Comparison of ENCODE assay signal across 17 mouse cellular contexts in the genomic region with DNA sequence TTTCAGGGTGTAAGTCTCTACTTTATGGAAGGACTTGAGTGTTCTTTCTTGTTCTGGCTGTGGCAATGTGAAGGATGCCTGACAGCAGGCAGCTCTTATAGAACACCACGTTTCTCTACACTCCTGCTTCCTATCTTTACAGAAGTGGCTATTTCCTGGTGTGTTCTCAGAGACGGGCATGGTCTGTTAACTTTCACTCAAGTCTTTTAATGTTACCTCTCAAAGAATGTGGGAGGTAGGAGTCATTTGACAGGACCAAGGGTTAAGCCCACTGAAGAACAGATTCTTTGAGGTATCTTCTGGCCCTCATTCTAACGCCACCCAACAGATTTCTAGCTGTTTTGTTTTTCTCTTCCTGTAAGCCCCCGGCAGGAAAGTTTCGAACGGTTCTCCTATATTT.
"Had no signal": no experiment of that assay in that cellular context is flagged by ENCODE, and none has a peak within 500 bp of the region (broad histone marks: within the 10 kb centered on the region; RNA-seq: fewer than 3 reads in every experiment).

No protein-coding gene starts in this region.

- H3K9ac ChIP-seq: liver, embryonic 15.5 days; liver, postnatal 0 days; lung, embryonic 15.5 days; midbrain, embryonic 13.5 days; midbrain, embryonic 15.5 days; neural tube, embryonic 12.5 days had no signal

- H3K36me3 ChIP-seq: liver, embryonic 15.5 days; lung, embryonic 15.5 days; midbrain, embryonic 13.5 days; midbrain, embryonic 15.5 days; neural tube, embryonic 12.5 days had no signal

- ATAC-seq: liver, postnatal 0 days; midbrain, embryonic 13.5 days; midbrain, embryonic 15.5 days had no signal

- H3K4me2 ChIP-seq: liver, embryonic 15.5 days; lung, embryonic 15.5 days; midbrain, embryonic 11.5 days; midbrain, embryonic 13.5 days; midbrain, embryonic 15.5 days; neural tube, embryonic 12.5 days had no signal

- H3K4me3 ChIP-seq: liver, embryonic 15.5 days; lung, embryonic 15.5 days; megakaryocyte, embryonic 14.5 days; midbrain, embryonic 13.5 days; midbrain, embryonic 15.5 days; neural tube, embryonic 12.5 days had no signal

- H3K27ac ChIP-seq: liver, embryonic 15.5 days; lung, embryonic 15.5 days; macrophage; midbrain, embryonic 13.5 days; midbrain, embryonic 15.5 days; neural tube, embryonic 12.5 days had no signal

- DNase-seq: liver, postnatal 0 days; lung, adult 2 months; lung, postnatal 14 days; right cerebral cortex, postnatal 14 days; right cerebral cortex, postnatal 4 days; spleen, adult 18-20 months; thymus, adult 18-20 months; thymus, postnatal 14 days; thymus, postnatal 36 days had no signal

- H3K27me3 ChIP-seq: liver, embryonic 15.5 days; lung, embryonic 15.5 days; megakaryocyte, embryonic 14.5 days; midbrain, embryonic 13.5 days; midbrain, embryonic 15.5 days; neural tube, embryonic 12.5 days had no signal

- H3K4me1 ChIP-seq: liver, embryonic 15.5 days; lung, embryonic 15.5 days; midbrain, embryonic 13.5 days; midbrain, embryonic 15.5 days; neural tube, embryonic 12.5 days had no signal

- H3K9me3 ChIP-seq: liver, embryonic 15.5 days; lung, embryonic 15.5 days; megakaryocyte, embryonic 14.5 days; midbrain, embryonic 13.5 days; midbrain, embryonic 15.5 days; neural tube, embryonic 12.5 days had no signal
